Mouse (Mus musculus) liver, embryonic 12.5 days (tissue): Measurements from ENCODE around the gene Spen. TPM values are rescaled to one million over a fixed set of nuclear protein-coding genes. Genes with fewer than 3 reads are reported as not detected.
"Not testable (repeated sequence)": the region's sequence is repeated elsewhere in the genome, so short reads cannot be mapped to it uniquely, and the experiment has no call there.

Experiments
- ATAC-seq: fragments of 200-750 bp; cut with Nextera tagmentation; 2 replicates; pipeline ENCODE4 v1.8.0; 2017; ENCODE audit warnings: moderate number of reproducible peaks, mild to moderate bottlenecking, moderate library complexity
- H3K27ac ChIP-seq: fragments of 300-500 bp; sonication (generic); 2 replicates; pipeline ENCODE4 v1.5.1; 2016; ENCODE audit warnings: mild to moderate bottlenecking
- H3K27me3 ChIP-seq: fragments of 300-500 bp; sonication (generic); replicated peaks from 2 replicates; pipeline ENCODE4 v1.6.1; 2016; ENCODE audit warnings: mild to moderate bottlenecking, moderate library complexity
- H3K36me3 ChIP-seq: fragments of 300-500 bp; sonication (generic); 2 replicates; pipeline ENCODE4 v1.6.1; 2016; ENCODE audit warnings: mild to moderate bottlenecking, moderate library complexity
- H3K4me1 ChIP-seq: fragments of 300-500 bp; sonication (generic); 2 replicates; pipeline ENCODE4 v1.6.1; 2016
- H3K4me2 ChIP-seq: fragments of 300-500 bp; sonication (generic); 2 replicates; pipeline ENCODE4 v1.6.1; 2016; ENCODE audit warnings: mild to moderate bottlenecking, moderate library complexity
- H3K4me3 ChIP-seq: fragments of 300-500 bp; sonication (generic); 2 replicates; pipeline ENCODE4 v1.5.1; 2016; ENCODE audit warnings: mild to moderate bottlenecking, moderate library complexity
- H3K9ac ChIP-seq: fragments of 300-500 bp; sonication (generic); 2 replicates; pipeline ENCODE4 v1.6.1; 2016; ENCODE audit warnings: mild to moderate bottlenecking, moderate library complexity
- H3K9me3 ChIP-seq: fragments of 300-500 bp; sonication (generic); replicated peaks from 2 replicates; pipeline ENCODE4 v1.6.1; 2016; ENCODE audit warnings: mild to moderate bottlenecking, moderate library complexity
- WGBS: fragments of 180-500 bp; shearing (Covaris S2); methylation state at CpG from one replicate; pipeline ENCODE4 v1.1.7; 2016; ENCODE audit not compliant: insufficient replicate concordance; 5-methylcytosine and 5-hydroxymethylcytosine counted together
- polyA plus RNA-seq: library from polyadenylated mRNA; unstranded; fragments of >200 nt; fragmentation: Nextera tagmentation; extraction: Ambion mirVana; gene quantifications from 2 replicates; pipeline ENCODE4 v1.2.1, GENCODE M21; 2016

Gene Spen
- polyA plus RNA-seq, 1 experiment from 2014 or later: 9.1 TPM

GRCm38 (mm10) chr4:141558658-141559057, 20.3 kb upstream of the Spen start:
- Histone ChIP-seq H3K27me3 (no peaks in the 10 kb centered on the region; the same call in 1 of the 2 replicates), H3K27ac (peak overlapping the region; percentile 93), H3K9me3 (no peaks in the 10 kb centered on the region), H3K4me1 (peaks cover 28% of the 10 kb centered on the region), H3K36me3 (no peaks in the 10 kb centered on the region), H3K4me2 (peak overlapping the region; percentile 84), H3K9ac (peak overlapping the region; percentile 70), H3K4me3 (peak overlapping the region; percentile 58)
- peak; percentile 38 for ATAC-seq
- 9% methylated on average over 16 of the region's 16 CpGs for WGBS

GRCm38 (mm10) chr4:141556163-141556562, 17.8 kb upstream of the Spen start:
- not testable (repeated sequence) for H3K27me3 ChIP-seq, H3K9ac ChIP-seq, H3K27ac ChIP-seq, H3K36me3 ChIP-seq, H3K9me3 ChIP-seq, H3K4me2 ChIP-seq, H3K4me3 ChIP-seq, ATAC-seq
- peaks cover 40% of the 10 kb centered on the region for H3K4me1 ChIP-seq
- 81% methylated on average over 6 of the region's 6 CpGs for WGBS

- not testable (repeated sequence) for H3K4me3 ChIP-seq, H3K9ac ChIP-seq, H3K27ac ChIP-seq, H3K4me2 ChIP-seq, H3K36me3 ChIP-seq, H3K27me3 ChIP-seq, H3K9me3 ChIP-seq, ATAC-seq
- peaks cover 32% of the 10 kb centered on the region for H3K4me1 ChIP-seq
- 90% methylated on average over 8 of the region's 9 CpGs for WGBS
These were observed 16.0 kb upstream of the Spen start for GRCm38 (mm10) chr4:141554255-141554865.

GRCm38 (mm10) chr4:141552484-141552883, 14.1 kb upstream of the Spen start:
- Histone ChIP-seq H3K9ac (no peak overlapping the region), H3K36me3 (no peaks in the 10 kb centered on the region), H3K27me3 (no peaks in the 10 kb centered on the region), H3K27ac (no peak overlapping the region), H3K4me1 (peaks cover 25% of the 10 kb centered on the region), H3K9me3 (no peaks in the 10 kb centered on the region), H3K4me2 (no peak overlapping the region), H3K4me3 (no peak overlapping the region)
- ATAC-seq: peak; percentile 83
- 12% methylated on average over 2 of the region's 2 CpGs for WGBS

GRCm38 (mm10) chr4:141547299-141547698, 8.9 kb upstream of the Spen start:
- H3K4me2 ChIP-seq: peak overlapping the region; percentile 99
- peaks cover 41% of the 10 kb centered on the region for H3K4me1 ChIP-seq
- no peak for ATAC-seq
- no peaks in the 10 kb centered on the region for H3K36me3 ChIP-seq
- peak overlapping the region; percentile 90 for H3K4me3 ChIP-seq
- WGBS: 20% methylated on average over 9 of the region's 9 CpGs
- no peaks in the 10 kb centered on the region for H3K9me3 ChIP-seq
- peak overlapping the region; percentile 99 for H3K27ac ChIP-seq
- H3K27me3 ChIP-seq: no peaks in the 10 kb centered on the region
- H3K9ac ChIP-seq: peak overlapping the region; percentile 91

- Histone ChIP-seq H3K27ac (peak overlapping the region; percentile 99), H3K27me3 (no peaks in the 10 kb centered on the region), H3K36me3 (no peaks in the 10 kb centered on the region), H3K4me1 (peaks cover 36% of the 10 kb centered on the region), H3K4me3 (peak overlapping the region; percentile 90), H3K9ac (peak overlapping the region; percentile 91), H3K9me3 (no peaks in the 10 kb centered on the region), H3K4me2 (peak overlapping the region; percentile 99)
- 1% methylated on average over 92 of the region's 98 CpGs for WGBS
- ATAC-seq: peak; percentile 80
These were observed 8.2 kb upstream of the Spen start for GRCm38 (mm10) chr4:141546334-141547200.

- Histone ChIP-seq H3K4me2 (peak overlapping the region; percentile 99), H3K4me3 (peak overlapping the region; percentile 90), H3K4me1 (peaks cover 43% of the 10 kb centered on the region), H3K9me3 (no peaks in the 10 kb centered on the region), H3K9ac (peak overlapping the region; percentile 91), H3K27me3 (no peaks in the 10 kb centered on the region), H3K27ac (peak overlapping the region; percentile 99), H3K36me3 (no peaks in the 10 kb centered on the region)
- ATAC-seq: peak; percentile 89
- WGBS: under 1% methylated on average over 55 of the region's 56 CpGs
These were observed 7.4 kb upstream of the Spen start for GRCm38 (mm10) chr4:141545743-141546333.

GRCm38 (mm10) chr4:141545071-141545742, 6.8 kb upstream of the Spen start:
- peaks cover 47% of the 10 kb centered on the region for H3K4me1 ChIP-seq
- H3K4me2 ChIP-seq: peak overlapping the region; percentile 99
- 1% methylated on average over 45 of the region's 45 CpGs for WGBS
- H3K9ac ChIP-seq: peak overlapping the region; percentile 91
- peak overlapping the region; percentile 90 for H3K4me3 ChIP-seq
- H3K27ac ChIP-seq: peak overlapping the region; percentile 99
- H3K27me3 ChIP-seq: no peaks in the 10 kb centered on the region
- ATAC-seq: peak; percentile 43
- H3K9me3 ChIP-seq: no peaks in the 10 kb centered on the region
- no peaks in the 10 kb centered on the region for H3K36me3 ChIP-seq

- no peak for ATAC-seq
- Histone ChIP-seq H3K27me3 (no peaks in the 10 kb centered on the region), H3K36me3 (no peaks in the 10 kb centered on the region), H3K9me3 (no peaks in the 10 kb centered on the region), H3K27ac (no peak overlapping the region), H3K4me3 (peak overlapping the region; percentile 90), H3K9ac (peak overlapping the region; percentile 91; the same call in 1 of the 2 replicates), H3K4me2 (peak overlapping the region; percentile 99), H3K4me1 (peaks cover 53% of the 10 kb centered on the region)
- WGBS: 43% methylated on average over 2 of the region's 2 CpGs
These were observed 6.1 kb upstream of the Spen start for GRCm38 (mm10) chr4:141544536-141544935.

GRCm38 (mm10) chr4:141543593-141543992, 5.2 kb upstream of the Spen start:
- no peaks in the 10 kb centered on the region for H3K9me3 ChIP-seq
- no peak overlapping the region for H3K4me2 ChIP-seq
- H3K4me1 ChIP-seq: peaks cover 56% of the 10 kb centered on the region
- no peak overlapping the region for H3K9ac ChIP-seq
- ATAC-seq: no peak
- H3K27ac ChIP-seq: no peak overlapping the region
- no peaks in the 10 kb centered on the region for H3K36me3 ChIP-seq
- 59% methylated on average over 3 of the region's 3 CpGs for WGBS
- H3K27me3 ChIP-seq: no peaks in the 10 kb centered on the region
- no peak overlapping the region for H3K4me3 ChIP-seq

- Histone ChIP-seq H3K27ac (no peak overlapping the region), H3K4me3 (no peak overlapping the region), H3K36me3 (no peaks in the 10 kb centered on the region), H3K9ac (no peak overlapping the region), H3K4me2 (no peak overlapping the region), H3K4me1 (peaks cover 44% of the 10 kb centered on the region), H3K9me3 (no peaks in the 10 kb centered on the region), H3K27me3 (no peaks in the 10 kb centered on the region)
- no peak for ATAC-seq
- WGBS: 61% methylated on average over 7 of the region's 7 CpGs
These were observed 3.5 kb upstream of the Spen start for GRCm38 (mm10) chr4:141541851-141542250.
